Mouse (Mus musculus): ENCODE measurements around the gene Dcp1a.

DNA sequence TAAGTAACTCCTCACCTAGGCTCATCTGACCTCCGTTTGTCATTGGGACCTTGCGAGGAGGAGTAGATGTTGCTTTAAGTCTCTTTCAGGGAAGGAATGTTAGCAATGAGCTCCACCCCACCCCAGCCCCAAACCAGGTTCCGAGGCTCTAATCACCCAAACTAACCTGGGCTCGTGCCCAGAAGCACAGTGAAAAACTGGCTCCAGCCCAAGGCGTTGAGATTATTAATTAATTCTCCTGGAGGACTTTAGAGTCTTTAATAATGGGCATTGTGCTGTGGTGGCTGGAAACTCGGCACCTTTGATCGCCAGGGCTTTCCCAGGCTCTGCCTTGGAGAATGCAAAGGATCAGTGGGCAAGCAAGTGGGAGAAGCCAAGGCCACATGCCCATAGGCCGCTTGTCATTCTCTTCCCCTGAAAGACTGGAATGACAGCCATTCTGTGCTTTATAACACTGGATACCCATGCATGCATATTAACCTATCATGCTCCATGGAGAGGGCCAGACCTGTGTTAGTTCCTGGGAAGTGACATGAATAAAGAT lies 51.5 kb downstream of the Dcp1a start:
- TF ChIP-seq CTCF (IDR thresholded peaks at IDR 0.05; ENCODE audit: control insufficient read depth, insufficient read depth, insufficient read length) (no peak), MAX (IDR thresholded peaks at IDR 0.05) (no peak), CEBPB (IDR thresholded peaks at IDR 0.05; ENCODE audit: low read depth) (no peak), USF1 (IDR thresholded peaks at IDR 0.05; ENCODE audit: low read depth) (no peak), MYOD1 (IDR thresholded peaks at IDR 0.05; ENCODE audit: control insufficient read depth, insufficient read length, low read depth) (no peak)
